Mouse (Mus musculus) right cerebral cortex, postnatal 14 days (tissue): Measurements from ENCODE around the gene Ankrd1.

ENCODE experiments used
- DNase-seq: peaks from one replicate; pipeline ENCODE4 v3.0.0; 2022

The Ankrd1 gene

GRCm38 (mm10) chr19:36119783-36120471 is at the start of gene Ankrd1:
Ankrd1 (minus strand) TSS chr19:36120099.
- no peak for DNase-seq

- no peak for DNase-seq
These were observed 49.2 kb upstream of the Ankrd1 start for GRCm38 (mm10) chr19:36169101-36169500.

GRCm38 (mm10) chr19:36168121-36168520 is 48.2 kb upstream of the Ankrd1 start:
- no peak for DNase-seq

GRCm38 (mm10) chr19:36167291-36167896 is 47.5 kb upstream of the Ankrd1 start:
- DNase-seq, result no peak

GRCm38 (mm10) chr19:36166401-36167160 is 46.7 kb upstream of the Ankrd1 start:
- DNase-seq, result no peak

- no peak for DNase-seq
These were observed 45.5 kb upstream of the Ankrd1 start for GRCm38 (mm10) chr19:36165351-36165750.

GRCm38 (mm10) chr19:36150241-36151007 is 30.5 kb upstream of the Ankrd1 start:
- no peak for DNase-seq

GRCm38 (mm10) chr19:36148578-36148977 is 28.7 kb upstream of the Ankrd1 start:
- no peak for DNase-seq

GRCm38 (mm10) chr19:36143571-36143970 is 23.7 kb upstream of the Ankrd1 start:
- DNase-seq, result no peak

- no peak for DNase-seq
These were observed 13.8 kb upstream of the Ankrd1 start for GRCm38 (mm10) chr19:36133731-36134130.

- DNase-seq, result no peak
These were observed 13.2 kb upstream of the Ankrd1 start for GRCm38 (mm10) chr19:36133064-36133463.

GRCm38 (mm10) chr19:36131990-36132389 is 12.1 kb upstream of the Ankrd1 start:
- DNase-seq, result no peak

GRCm38 (mm10) chr19:36130181-36130580 is 10.3 kb upstream of the Ankrd1 start:
- DNase-seq, result no peak

- no peak for DNase-seq
These were observed 9.7 kb upstream of the Ankrd1 start for GRCm38 (mm10) chr19:36129643-36130042.

- no peak for DNase-seq
These were observed 9.3 kb upstream of the Ankrd1 start for GRCm38 (mm10) chr19:36129213-36129612.

GRCm38 (mm10) chr19:36128440-36128839 is 8.5 kb upstream of the Ankrd1 start:
- no peak for DNase-seq

GRCm38 (mm10) chr19:36124203-36124602 is 4.3 kb upstream of the Ankrd1 start:
- no peak for DNase-seq

GRCm38 (mm10) chr19:36119219-36119618 is 680 bp downstream of the Ankrd1 start:
- DNase-seq, result no peak

- DNase-seq, result no peak
These were observed 3.7 kb downstream of the Ankrd1 start for GRCm38 (mm10) chr19:36116185-36116584.

GRCm38 (mm10) chr19:36112007-36112406 is 7.9 kb downstream of the Ankrd1 start:
- peak; percentile 24 for DNase-seq

- DNase-seq, result no peak
These were observed 8.6 kb downstream of the Ankrd1 start for GRCm38 (mm10) chr19:36111054-36111895.

- DNase-seq, result no peak
These were observed 9.4 kb downstream of the Ankrd1 start for GRCm38 (mm10) chr19:36110465-36110864.
